Comparison of ENCODE assay signal across 25 mouse cellular contexts in the genomic region with DNA sequence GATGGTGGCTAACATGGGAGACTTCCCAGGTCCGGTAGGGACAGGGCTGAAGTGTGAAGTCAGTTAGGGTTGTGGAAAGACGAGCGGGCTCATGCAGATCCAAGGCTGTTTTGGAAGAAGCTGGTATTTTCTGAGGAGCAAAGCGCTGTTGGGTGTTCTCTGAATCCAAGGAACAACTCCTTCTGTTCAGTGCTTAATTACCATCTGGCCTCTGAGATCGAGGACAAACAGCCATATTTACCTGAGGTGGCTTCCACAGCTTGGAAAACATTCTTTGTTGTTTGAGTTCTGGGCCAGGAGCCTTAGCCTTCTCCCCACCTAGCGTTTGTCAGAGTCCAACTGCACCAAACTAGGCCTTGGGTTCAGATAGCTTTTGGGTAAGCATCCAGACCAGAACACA. TPM values are rescaled to one million over a fixed set of nuclear protein-coding genes. Genes with fewer than 3 reads are reported as not detected.
DNase-seq lines count a peak whose midpoint lies in the region; ATAC-seq lines count a peak whose summit lies in the region.
"Had no signal": no experiment of that assay in that cellular context is flagged by ENCODE, and none has a peak within 500 bp of the region (broad histone marks: within the 10 kb centered on the region; RNA-seq: fewer than 3 reads in every experiment).

No protein-coding gene starts in this region.

- ATAC-seq in frontal cortex, adult (ENCODE audit: low TSS enrichment) = peak; percentile 70
- ATAC-seq in erythroblast, adult 5-6 weeks (replicated peaks; ENCODE audit: low FRiP score, poor library complexity, severe bottlenecking) = no peak
- ATAC-seq: forebrain, embryonic 13.5 days; hindbrain, postnatal 0 days; midbrain, embryonic 15.5 days; Patski had no signal

- no peak for DNase-seq in frontal cortex, postnatal 14 days (ENCODE audit: low spot score in 2 of 2)
- peak; percentile 21 to 23 for DNase-seq in layer of hippocampus, adult 8-10 months (ENCODE audit: low spot score in 2 of 2)
- DNase-seq in layer of hippocampus, postnatal 25 days (ENCODE audit: extremely low spot score in 1 of 2, low spot score in 1 of 2) = no peak
- peak; percentile 48 for DNase-seq in cerebellum, adult 8-10 months
- DNase-seq in telencephalon, adult 2 months (ENCODE audit: low read depth, low spot score) = peak; percentile 28
- no peak for DNase-seq in spleen, postnatal 14 days (ENCODE audit: low spot score in 2 of 2)
- DNase-seq: adrenal gland, postnatal 14 days; gastrocnemius, postnatal 36 days; heart, adult 2 months; kidney, adult 11 months; kidney, postnatal 25 days; lung, embryonic 14.5 days; lung, postnatal 14 days; retina, postnatal 1 day; right cerebral cortex, postnatal 14 days; thymus, adult 18-20 months; thymus, postnatal 25 days had no signal

RNA-seq across cellular contexts. Expression of a gene that starts 58.9 kb away (rescaled TPM):
- total RNA-seq in layer of hippocampus, adult 8-10 months (2022) = 10 to 100 TPM; 54.8 to 58.9 (median 56.4) TPM
- 10 to 100 TPM; 65.9 to 70.7 TPM for total RNA-seq in layer of hippocampus, postnatal 25 days (2021)
- total RNA-seq in erythroblast, adult 5-6 weeks (2015; ENCODE audit: low replicate concordance) = not detected in 2 replicates
- 0.14 and 0.17 TPM in 2 replicates for total RNA-seq in erythroblast, adult 5-6 weeks (2017; ENCODE audit: low replicate concordance)
- total RNA-seq: common myeloid progenitor, adult 5-6 weeks; MEL had no signal

Comparison
In these comparisons a context has a peak if more than half of its experiments do, and no peak if none do; other contexts are left out.
1. DNase-seq: peak in layer of hippocampus, adult 8-10 months (2 of 2), cerebellum, adult 8-10 months (single experiment) and telencephalon, adult 2 months (single experiment); none in frontal cortex, postnatal 14 days (0 of 2), layer of hippocampus, postnatal 25 days (0 of 2) and spleen, postnatal 14 days (0 of 2).
2. RNA of a gene that starts 58.9 kb away (total RNA-seq): 65.9 to 70.7 TPM in layer of hippocampus, postnatal 25 days and 54.8 to 58.9 TPM in layer of hippocampus, adult 8-10 months; 0.14 to 0.17 TPM in erythroblast, adult 5-6 weeks; every median in the first group is over 10 times any median in the second.